Mouse (Mus musculus): ENCODE measurements around the gene Prr18.

Prr18 gene

GRCm38 (mm10) chr17:8390487-8390886, 53.2 kb downstream of the Prr18 start:
- DNase-seq, result no peak

Measured in kidney, adult 18-20 months (tissue).